Comparison of ENCODE assay signal across 8 mouse cellular contexts in the genomic region with DNA sequence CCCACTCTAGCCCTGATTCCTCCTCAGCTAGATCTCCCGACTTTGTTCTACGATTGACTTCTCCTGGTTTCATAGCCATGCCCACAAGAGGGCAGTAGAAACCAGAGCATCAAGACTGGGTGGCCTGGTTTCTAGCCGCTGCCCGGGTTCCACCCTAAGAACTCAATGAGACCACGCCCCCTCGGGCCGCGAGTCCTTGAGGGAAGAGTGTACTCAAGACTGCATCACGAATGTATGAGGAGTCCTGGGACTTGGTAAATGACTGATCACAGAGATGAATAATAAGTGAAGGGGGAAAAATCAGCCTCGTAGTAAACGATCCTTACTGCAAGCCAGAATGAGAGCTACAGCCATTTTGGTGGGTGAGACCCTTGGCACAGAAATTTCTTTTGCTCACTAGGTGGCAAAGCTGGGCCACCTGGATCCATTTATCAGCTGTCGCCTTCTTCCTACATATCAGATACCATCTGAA. TPM values are rescaled to one million over a fixed set of nuclear protein-coding genes. Genes with fewer than 3 reads are reported as not detected.
DNase-seq lines count a peak whose midpoint lies in the region; ATAC-seq lines count a peak whose summit lies in the region.

No protein-coding gene starts in this region.

- peak overlapping the region; percentile 55 for H3K4me2 ChIP-seq in limb, embryonic 12.5 days
- peak overlapping the region; percentile 43 for H3K4me2 ChIP-seq in midbrain, embryonic 15.5 days

- H3K4me1 ChIP-seq in embryonic facial prominence, embryonic 10.5 days: peaks cover 4% of the 10 kb centered on the region; the same call in 1 of the 2 replicates
- peaks cover 5% of the 10 kb centered on the region; the same call in 1 of the 2 replicates for H3K4me1 ChIP-seq in limb, embryonic 12.5 days (replicated peaks)
- peaks cover 5% of the 10 kb centered on the region; the same call in 1 of the 2 replicates for H3K4me1 ChIP-seq in midbrain, embryonic 15.5 days

- DNase-seq in 3T3-L1 (ENCODE audit: low read depth, low spot score): peak; percentile 97
- peak; percentile 86 for DNase-seq in adrenal gland, postnatal 10 days
- DNase-seq in embryonic facial prominence, embryonic 10.5 days (ENCODE audit: low spot score): peak; percentile 91
- peak; percentile 96 for DNase-seq in heart, adult 11 months
- peak; percentile 73 for DNase-seq in kidney, adult 11 months
- peak; percentile 35 to 60 for DNase-seq in spleen, adult 18-20 months

- no peak overlapping the region for H3K9ac ChIP-seq in limb, embryonic 12.5 days (replicated peaks)
- peak overlapping the region; percentile 29; the same call in 1 of the 2 replicates for H3K9ac ChIP-seq in midbrain, embryonic 15.5 days

- peak; percentile 89 for ATAC-seq in limb, embryonic 12.5 days (ENCODE audit: insufficient number of reproducible peaks, insufficient read depth, low FRiP score, low TSS enrichment, low read depth)
- ATAC-seq in midbrain, embryonic 15.5 days (replicated peaks): peak; percentile 93

- H3K27ac ChIP-seq in embryonic facial prominence, embryonic 10.5 days (replicated peaks): no peak overlapping the region
- no peak overlapping the region for H3K27ac ChIP-seq in limb, embryonic 12.5 days
- H3K27ac ChIP-seq in midbrain, embryonic 15.5 days: peak overlapping the region; percentile 60

- H3K9me3 ChIP-seq in embryonic facial prominence, embryonic 10.5 days: no peaks in the 10 kb centered on the region
- H3K9me3 ChIP-seq in limb, embryonic 12.5 days: no peaks in the 10 kb centered on the region
- no peaks in the 10 kb centered on the region for H3K9me3 ChIP-seq in midbrain, embryonic 15.5 days

- peak overlapping the region; percentile 44 for H3K4me3 ChIP-seq in embryonic facial prominence, embryonic 10.5 days
- peak overlapping the region; percentile 34 for H3K4me3 ChIP-seq in limb, embryonic 12.5 days (replicated peaks)
- H3K4me3 ChIP-seq in midbrain, embryonic 15.5 days: peak overlapping the region; percentile 41

- no peaks in the 10 kb centered on the region for H3K36me3 ChIP-seq in embryonic facial prominence, embryonic 10.5 days (replicated peaks)
- no peaks in the 10 kb centered on the region for H3K36me3 ChIP-seq in limb, embryonic 12.5 days
- no peaks in the 10 kb centered on the region for H3K36me3 ChIP-seq in midbrain, embryonic 15.5 days (replicated peaks)

- H3K27me3 ChIP-seq in embryonic facial prominence, embryonic 10.5 days (replicated peaks; ENCODE audit: low read depth, poor library complexity, severe bottlenecking): peaks cover 11% of the 10 kb centered on the region
- H3K27me3 ChIP-seq in limb, embryonic 12.5 days: peaks cover 12% of the 10 kb centered on the region
- H3K27me3 ChIP-seq in midbrain, embryonic 15.5 days (replicated peaks): no peaks in the 10 kb centered on the region

- WGBS in embryonic facial prominence, embryonic 10.5 days: 2% methylated on average over 12 of the region's 12 CpGs
- WGBS in limb, embryonic 12.5 days: 2% methylated on average over 12 of the region's 12 CpGs
- under 1% methylated on average over 12 of the region's 12 CpGs for WGBS in midbrain, embryonic 15.5 days

RNA-seq across cellular contexts. Expression of gene Oaz3, which starts 12.8 kb away (rescaled TPM):
- total RNA-seq in adrenal gland, postnatal 10 days (2021): 1 to 10 TPM in 1 of 2 experiments, not detected in 1; 1.1 TPM
- polyA plus RNA-seq in embryonic facial prominence, embryonic 10.5 days (2016; fragmentation: Nextera tagmentation; extraction: Ambion mirVana): 0.56 and 0.60 TPM in 2 replicates
- polyA plus RNA-seq in limb, embryonic 12.5 days (2016; fragmentation: Nextera tagmentation; extraction: Ambion mirVana): 0.33 and 0.34 TPM in 2 replicates
- polyA plus RNA-seq in midbrain, embryonic 15.5 days (2015; fragmentation: Nextera tagmentation; extraction: Ambion mirVana): 1.6 and 1.8 TPM in 2 replicates

RNA-seq across cellular contexts. Expression of gene Mrpl9, which starts 13.4 kb away (rescaled TPM):
- 10 to 100 TPM; 94.5 to 97.7 TPM for total RNA-seq in adrenal gland, postnatal 10 days (2021)
- polyA plus RNA-seq in embryonic facial prominence, embryonic 10.5 days (2016; fragmentation: Nextera tagmentation; extraction: Ambion mirVana): 68.5 and 71.4 TPM in 2 replicates
- polyA plus RNA-seq in limb, embryonic 12.5 days (2016; fragmentation: Nextera tagmentation; extraction: Ambion mirVana): 69.3 and 69.9 TPM in 2 replicates
- 56.7 and 57.8 TPM in 2 replicates for polyA plus RNA-seq in midbrain, embryonic 15.5 days (2015; fragmentation: Nextera tagmentation; extraction: Ambion mirVana)

RNA-seq across cellular contexts. Expression of gene Celf3, which starts 21.5 kb away (rescaled TPM):
- total RNA-seq in adrenal gland, postnatal 10 days (2021): 10 to 100 TPM; 17.0 to 30.7 TPM
- polyA plus RNA-seq in embryonic facial prominence, embryonic 10.5 days (2016; fragmentation: Nextera tagmentation; extraction: Ambion mirVana): 25.4 and 28.7 TPM in 2 replicates
- 2.2 and 2.7 TPM in 2 replicates for polyA plus RNA-seq in limb, embryonic 12.5 days (2016; fragmentation: Nextera tagmentation; extraction: Ambion mirVana)
- polyA plus RNA-seq in midbrain, embryonic 15.5 days (2015; fragmentation: Nextera tagmentation; extraction: Ambion mirVana): 320 and 350 TPM in 2 replicates

RNA-seq across cellular contexts. Expression of gene Riiad1, which starts 23.6 kb away (rescaled TPM):
- 1 to 10 TPM; 3.2 to 5.2 TPM for total RNA-seq in adrenal gland, postnatal 10 days (2021)
- polyA plus RNA-seq in embryonic facial prominence, embryonic 10.5 days (2016; fragmentation: Nextera tagmentation; extraction: Ambion mirVana): 1.8 and 3.2 TPM in 2 replicates
- 1.1 and 2.8 TPM in 2 replicates for polyA plus RNA-seq in limb, embryonic 12.5 days (2016; fragmentation: Nextera tagmentation; extraction: Ambion mirVana)
- 20.1 and 21.3 TPM in 2 replicates for polyA plus RNA-seq in midbrain, embryonic 15.5 days (2015; fragmentation: Nextera tagmentation; extraction: Ambion mirVana)

RNA-seq across cellular contexts. Expression of gene Tdrkh, which starts 43.5 kb away (rescaled TPM):
- total RNA-seq in adrenal gland, postnatal 10 days (2021): 10 to 100 TPM in 1 of 2 experiments, 1 to 10 TPM in 1; 9.7 to 12.1 TPM
- 14.2 and 16.5 TPM in 2 replicates for polyA plus RNA-seq in embryonic facial prominence, embryonic 10.5 days (2016; fragmentation: Nextera tagmentation; extraction: Ambion mirVana)
- 8.5 and 8.6 TPM in 2 replicates for polyA plus RNA-seq in limb, embryonic 12.5 days (2016; fragmentation: Nextera tagmentation; extraction: Ambion mirVana)
- polyA plus RNA-seq in midbrain, embryonic 15.5 days (2015; fragmentation: Nextera tagmentation; extraction: Ambion mirVana): 47.8 and 53.2 TPM in 2 replicates

Comparison
In these comparisons a context has a peak if more than half of its experiments do, and no peak if none do; other contexts are left out.
1. RNA of gene Celf3, which starts 21.5 kb away (polyA plus RNA-seq): 320 to 350 TPM in midbrain, embryonic 15.5 days; 25.4 to 28.7 TPM in embryonic facial prominence, embryonic 10.5 days and 2.2 to 2.7 TPM in limb, embryonic 12.5 days; every median in the first group is over 10 times any median in the second.
2. Peak in every context shown above with its lines, with median percentiles within 50 percentile points of each other: DNase-seq and H3K4me3 ChIP-seq.